Mouse (Mus musculus): ENCODE data around the gene Dohh. TPM values are rescaled to one million over a fixed set of nuclear protein-coding genes. Genes with fewer than 3 reads are reported as not detected.

Dohh gene
- polyA plus RNA-seq, 1 experiment from 2014 or later, result 83.1 TPM

GRCm38 (mm10) chr10:81401205-81401520 lies 16.9 kb downstream of the Dohh start:
- Histone ChIP-seq H3K36me3 (peaks cover 68% of the 10 kb centered on the region), H3K4me1 (peaks cover 57% of the 10 kb centered on the region), H3K4me2 (replicated peaks) (no peak overlapping the region), H3K27me3 (no peaks in the 10 kb centered on the region), H3K9me3 (replicated peaks) (no peaks in the 10 kb centered on the region), H3K27ac (replicated peaks) (peak overlapping the region; percentile 90), H3K9ac (no peak overlapping the region; the same call in 1 of the 2 replicates), H3K4me3 (replicated peaks) (no peak overlapping the region)
- WGBS, result 38% methylated on average over 10 of the region's 10 CpGs
- no peak for ATAC-seq (ENCODE audit: insufficient number of reproducible peaks, low FRiP score, low TSS enrichment, low read depth)

GRCm38 (mm10) chr10:81401521-81402226 lies 17.4 kb downstream of the Dohh start:
- no peak overlapping the region; the same call in 1 of the 2 replicates for H3K4me3 ChIP-seq (replicated peaks)
- no peaks in the 10 kb centered on the region for H3K9me3 ChIP-seq (replicated peaks)
- peak overlapping the region; percentile 31; the same call in 1 of the 2 replicates for H3K4me2 ChIP-seq (replicated peaks)
- no peak overlapping the region; the same call in 1 of the 2 replicates for H3K9ac ChIP-seq
- peaks cover 69% of the 10 kb centered on the region for H3K36me3 ChIP-seq
- ATAC-seq (ENCODE audit: insufficient number of reproducible peaks, low FRiP score, low TSS enrichment, low read depth), result peak; percentile 87
- peak overlapping the region; percentile 90 for H3K27ac ChIP-seq (replicated peaks)
- H3K4me1 ChIP-seq, result peaks cover 56% of the 10 kb centered on the region
- 9% methylated on average over 18 of the region's 18 CpGs for WGBS
- no peaks in the 10 kb centered on the region for H3K27me3 ChIP-seq

GRCm38 (mm10) chr10:81402227-81402765 lies 18.1 kb downstream of the Dohh start:
- WGBS, result 21% methylated on average over 7 of the region's 7 CpGs
- Histone ChIP-seq H3K4me2 (replicated peaks) (peak overlapping the region; percentile 31; the same call in 1 of the 2 replicates), H3K4me1 (peaks cover 60% of the 10 kb centered on the region), H3K9me3 (replicated peaks) (no peaks in the 10 kb centered on the region), H3K27me3 (no peaks in the 10 kb centered on the region), H3K4me3 (replicated peaks) (no peak overlapping the region; the same call in 1 of the 2 replicates), H3K9ac (no peak overlapping the region), H3K27ac (replicated peaks) (peak overlapping the region; percentile 90), H3K36me3 (peaks cover 72% of the 10 kb centered on the region)
- no peak; the same call in 1 of the 2 replicates for ATAC-seq (ENCODE audit: insufficient number of reproducible peaks, low FRiP score, low TSS enrichment, low read depth)

GRCm38 (mm10) chr10:81403511-81403910 lies 19.3 kb downstream of the Dohh start:
- Histone ChIP-seq H3K27me3 (no peaks in the 10 kb centered on the region), H3K36me3 (peaks cover 70% of the 10 kb centered on the region), H3K9me3 (replicated peaks) (no peaks in the 10 kb centered on the region), H3K4me3 (replicated peaks) (no peak overlapping the region), H3K4me2 (replicated peaks) (no peak overlapping the region), H3K27ac (replicated peaks) (peak overlapping the region; percentile 90), H3K4me1 (peaks cover 66% of the 10 kb centered on the region), H3K9ac (no peak overlapping the region)
- WGBS, result 62% methylated on average over 10 of the region's 10 CpGs
- no peak for ATAC-seq (ENCODE audit: insufficient number of reproducible peaks, low FRiP score, low TSS enrichment, low read depth)

GRCm38 (mm10) chr10:81404082-81404481 lies 19.9 kb downstream of the Dohh start:
- peak overlapping the region; percentile 90; the same call in 1 of the 2 replicates for H3K27ac ChIP-seq (replicated peaks)
- peaks cover 71% of the 10 kb centered on the region for H3K36me3 ChIP-seq

GRCm38 (mm10) chr10:81404720-81405119 lies 20.5 kb downstream of the Dohh start:
- no peaks in the 10 kb centered on the region for H3K27me3 ChIP-seq
- peaks cover 78% of the 10 kb centered on the region for H3K4me1 ChIP-seq
- no peak for ATAC-seq (ENCODE audit: insufficient number of reproducible peaks, low FRiP score, low TSS enrichment, low read depth)
- no peaks in the 10 kb centered on the region for H3K9me3 ChIP-seq (replicated peaks)
- no peak overlapping the region for H3K27ac ChIP-seq (replicated peaks)
- H3K4me2 ChIP-seq (replicated peaks), result no peak overlapping the region
- H3K36me3 ChIP-seq, result peaks cover 65% of the 10 kb centered on the region
- 72% methylated on average over 18 of the region's 18 CpGs for WGBS
- no peak overlapping the region for H3K9ac ChIP-seq
- no peak overlapping the region for H3K4me3 ChIP-seq (replicated peaks)

More at GRCm38 (mm10) chr10:81404082-81404481, 19.9 kb downstream of the Dohh start:
- H3K27me3 ChIP-seq, result no peaks in the 10 kb centered on the region
- no peaks in the 10 kb centered on the region for H3K9me3 ChIP-seq (replicated peaks)
- H3K4me1 ChIP-seq, result peaks cover 72% of the 10 kb centered on the region
- no peak overlapping the region for H3K4me3 ChIP-seq (replicated peaks)
- no peak for ATAC-seq (ENCODE audit: insufficient number of reproducible peaks, low FRiP score, low TSS enrichment, low read depth)
- 21% methylated on average over 9 of the region's 9 CpGs for WGBS
- no peak overlapping the region for H3K4me2 ChIP-seq (replicated peaks)
- H3K9ac ChIP-seq, result no peak overlapping the region

- H3K9ac ChIP-seq, result no peak overlapping the region
- no peak for ATAC-seq (ENCODE audit: insufficient number of reproducible peaks, low FRiP score, low TSS enrichment, low read depth)
- H3K27me3 ChIP-seq, result no peaks in the 10 kb centered on the region
- no peaks in the 10 kb centered on the region for H3K9me3 ChIP-seq (replicated peaks)
- peaks cover 58% of the 10 kb centered on the region for H3K36me3 ChIP-seq
- no peak overlapping the region for H3K4me3 ChIP-seq (replicated peaks)
- H3K4me2 ChIP-seq (replicated peaks), result no peak overlapping the region
- H3K4me1 ChIP-seq, result peaks cover 84% of the 10 kb centered on the region
- 49% methylated on average over 13 of the region's 13 CpGs for WGBS
- H3K27ac ChIP-seq (replicated peaks), result no peak overlapping the region; the same call in 1 of the 2 replicates
These were observed 21.5 kb downstream of the Dohh start for GRCm38 (mm10) chr10:81405588-81406201.

- H3K9ac ChIP-seq, result no peak overlapping the region
- no peak for ATAC-seq (ENCODE audit: insufficient number of reproducible peaks, low FRiP score, low TSS enrichment, low read depth)
- H3K4me2 ChIP-seq (replicated peaks), result peak overlapping the region; percentile 21
- H3K27ac ChIP-seq (replicated peaks), result peak overlapping the region; percentile 5; the same call in 1 of the 2 replicates
- H3K4me3 ChIP-seq (replicated peaks), result peak overlapping the region; percentile 19
- no peaks in the 10 kb centered on the region for H3K9me3 ChIP-seq (replicated peaks)
- WGBS, result 32% methylated on average over 24 of the region's 24 CpGs
- H3K27me3 ChIP-seq, result no peaks in the 10 kb centered on the region
- peaks cover 84% of the 10 kb centered on the region for H3K4me1 ChIP-seq
- peaks cover 59% of the 10 kb centered on the region for H3K36me3 ChIP-seq
These were observed 22.5 kb downstream of the Dohh start for GRCm38 (mm10) chr10:81406504-81407440.

GRCm38 (mm10) chr10:81407539-81408423 lies 23.6 kb downstream of the Dohh start:
- peak overlapping the region; percentile 5 for H3K27ac ChIP-seq (replicated peaks)
- H3K36me3 ChIP-seq, result peaks cover 60% of the 10 kb centered on the region
- H3K27me3 ChIP-seq, result no peaks in the 10 kb centered on the region
- H3K9me3 ChIP-seq (replicated peaks), result no peaks in the 10 kb centered on the region
- H3K4me2 ChIP-seq (replicated peaks), result peak overlapping the region; percentile 21
- WGBS, result 25% methylated on average over 31 of the region's 31 CpGs
- no peak for ATAC-seq (ENCODE audit: insufficient number of reproducible peaks, low FRiP score, low TSS enrichment, low read depth)
- H3K4me1 ChIP-seq, result peaks cover 84% of the 10 kb centered on the region
- no peak overlapping the region for H3K9ac ChIP-seq
- peak overlapping the region; percentile 19 for H3K4me3 ChIP-seq (replicated peaks)

- Histone ChIP-seq H3K27me3 (no peaks in the 10 kb centered on the region), H3K4me3 (replicated peaks) (no peak overlapping the region), H3K9ac (no peak overlapping the region), H3K4me1 (peaks cover 84% of the 10 kb centered on the region), H3K27ac (replicated peaks) (peak overlapping the region; percentile 60; the same call in 1 of the 2 replicates), H3K36me3 (peaks cover 64% of the 10 kb centered on the region), H3K9me3 (replicated peaks) (no peaks in the 10 kb centered on the region), H3K4me2 (replicated peaks) (no peak overlapping the region)
- 54% methylated on average over 13 of the region's 13 CpGs for WGBS
- no peak for ATAC-seq (ENCODE audit: insufficient number of reproducible peaks, low FRiP score, low TSS enrichment, low read depth)
These were observed 24.1 kb downstream of the Dohh start for GRCm38 (mm10) chr10:81408424-81408729.
